Mouse (Mus musculus): ENCODE measurements at regions not wholly inside any gene's neighbourhood (a gene's known extent, or its start where the extent isn't known, plus 50 kb on each side); places are given as distances from the start of the nearest gene placed in this dataset.

GRCm38 (mm10) chr6:24037919-24038318 lies 68.1 kb upstream of the Tas2r118 start:
- DNase-seq (ENCODE audit: low read depth, low spot score): peak; percentile 37

GRCm38 (mm10) chr6:24026352-24026751 lies 56.5 kb upstream of the Tas2r118 start:
- no peak for DNase-seq (ENCODE audit: low read depth, low spot score)

- no peak for DNase-seq (ENCODE audit: low read depth, low spot score)
Measured at GRCm38 (mm10) chr6:24025721-24026120, 55.9 kb upstream of the Tas2r118 start.
